Mouse (Mus musculus) layer of hippocampus, adult 11-12 months (tissue): ENCODE data around the gene Sspn.

Experiments used
- DNase-seq: peaks from one replicate; pipeline ENCODE4 v3.0.0; 2022; ENCODE audit warnings: low spot score

Sspn gene

GRCm38 (mm10) chr6:145931341-145931740 is at the start of gene Sspn:
Sspn (plus strand) TSS chr6:145931641.
- no peak for DNase-seq

GRCm38 (mm10) chr6:145883010-145883409 is 48.4 kb upstream of the Sspn start:
- DNase-seq: no peak

- DNase-seq: no peak
Observed at GRCm38 (mm10) chr6:145883668-145884067, 47.8 kb upstream of the Sspn start.

DNA sequence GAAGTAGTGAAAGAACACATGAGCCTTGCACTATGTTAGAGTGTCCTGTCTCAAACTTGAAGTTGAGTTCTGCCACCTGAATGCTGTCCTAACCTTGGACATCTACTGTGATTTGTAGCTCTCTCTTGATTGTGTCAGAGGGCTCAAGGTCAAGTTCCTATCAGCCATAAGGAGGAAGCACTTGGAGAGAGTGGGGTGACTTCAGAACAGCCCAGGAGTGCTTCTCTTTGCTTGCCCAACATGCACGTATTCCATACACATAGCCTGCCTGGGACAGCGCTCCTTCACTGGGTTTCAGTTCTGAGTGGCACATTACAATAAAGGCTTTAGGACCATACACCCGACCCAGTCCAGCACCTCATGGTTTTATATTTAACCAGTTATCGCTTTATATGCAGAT is 46.4 kb upstream of the Sspn start:
- no peak for DNase-seq

- DNase-seq: no peak
Observed at GRCm38 (mm10) chr6:145886277-145886676, 45.2 kb upstream of the Sspn start.

DNA sequence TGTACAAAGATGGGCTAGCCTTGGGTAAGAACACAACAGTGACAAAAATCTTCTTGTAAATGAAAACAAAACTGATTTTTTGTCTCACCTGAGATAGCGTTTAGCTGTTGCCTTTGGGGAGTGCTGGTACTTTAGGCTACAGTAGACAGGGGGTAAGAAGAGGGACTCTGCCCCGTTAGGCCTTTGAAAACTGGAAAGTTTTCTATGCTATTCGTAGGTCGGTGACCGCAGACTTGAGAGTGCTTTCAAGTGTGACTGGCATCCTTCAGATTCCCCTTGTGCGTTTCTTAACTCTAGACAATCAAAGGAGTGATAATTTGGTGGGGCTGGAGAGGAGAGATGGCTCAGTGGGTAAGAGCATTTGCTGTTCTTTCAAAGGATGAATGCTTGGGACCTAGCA is 43.7 kb upstream of the Sspn start:
- no peak for DNase-seq

GRCm38 (mm10) chr6:145891951-145892350 is 39.5 kb upstream of the Sspn start:
- DNase-seq: no peak

- no peak for DNase-seq
Observed at GRCm38 (mm10) chr6:145892381-145893265, 38.8 kb upstream of the Sspn start.

- DNase-seq: no peak
Observed at GRCm38 (mm10) chr6:145893366-145894021, 37.9 kb upstream of the Sspn start.

DNA sequence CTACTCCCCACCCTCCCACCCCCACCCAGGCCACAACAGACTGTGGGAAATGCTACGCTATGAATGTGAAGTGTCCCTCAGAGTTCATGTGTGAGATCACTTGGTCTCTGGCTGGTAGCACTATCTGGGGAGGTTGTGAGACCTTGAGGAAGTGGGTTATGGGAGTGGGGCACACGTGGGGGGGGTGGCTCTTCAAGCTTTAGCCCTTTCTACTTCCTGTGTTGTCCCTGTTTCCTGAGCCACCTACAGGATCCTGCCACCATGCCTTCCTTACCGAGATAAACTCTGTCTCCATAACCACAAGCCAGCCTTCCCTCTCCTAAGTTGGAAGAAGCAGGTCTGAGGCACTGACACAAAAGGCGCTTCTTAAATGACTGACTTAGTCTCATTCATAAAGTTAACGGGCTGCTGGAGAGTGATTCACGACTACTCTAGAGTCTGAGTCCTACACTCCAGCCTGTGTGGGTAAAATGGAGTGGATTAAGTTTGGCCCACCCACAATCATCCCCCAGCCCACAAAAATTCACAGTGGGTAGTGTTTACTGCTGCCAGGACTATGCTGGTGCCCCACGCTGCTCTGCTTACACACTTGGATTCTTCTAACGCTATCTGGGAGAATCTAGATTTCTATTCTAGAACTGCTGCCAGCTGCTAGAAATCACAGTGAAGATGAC is 36.6 kb upstream of the Sspn start:
- no peak for DNase-seq

- no peak for DNase-seq
Observed at GRCm38 (mm10) chr6:145904169-145904568, 27.3 kb upstream of the Sspn start.

GRCm38 (mm10) chr6:145904616-145905015 is 26.8 kb upstream of the Sspn start:
- no peak for DNase-seq

DNA sequence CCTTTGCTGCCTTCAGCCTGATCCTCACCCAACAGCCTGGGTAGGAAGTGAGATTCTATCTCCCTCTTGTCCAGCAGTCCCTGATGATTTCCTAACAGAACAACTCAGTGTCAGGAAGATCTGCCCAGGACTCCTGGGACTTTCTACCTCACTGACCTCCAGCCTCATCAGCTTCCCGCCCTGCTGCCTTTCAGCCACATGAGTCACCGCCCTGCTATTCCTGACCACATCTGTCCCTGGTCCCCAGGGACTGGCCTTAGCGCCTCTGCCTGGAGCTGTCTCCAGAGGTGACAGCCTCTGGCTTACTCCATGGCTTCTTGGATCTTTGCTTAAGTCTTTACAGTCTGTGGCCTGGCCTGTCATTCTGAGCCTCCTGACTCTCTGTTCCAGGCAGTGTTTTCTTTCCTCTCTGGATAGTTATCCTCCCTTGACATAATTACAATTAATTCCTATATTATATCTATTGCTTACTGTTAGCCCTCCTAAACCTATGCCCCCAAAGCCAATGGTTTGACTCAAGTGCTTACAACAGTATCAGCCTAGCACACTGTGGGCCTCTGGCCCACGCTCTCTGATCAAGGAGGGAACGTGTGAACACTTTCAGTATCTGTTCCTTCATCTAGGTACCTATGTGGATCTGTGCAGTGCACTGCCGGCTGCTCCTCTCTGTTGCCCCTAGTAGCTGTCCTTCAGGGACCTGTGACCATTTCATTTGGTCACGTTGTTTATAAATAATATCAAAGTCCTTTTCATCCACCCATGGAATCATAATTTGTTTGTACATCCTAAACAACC is 25.1 kb upstream of the Sspn start:
- DNase-seq: no peak

GRCm38 (mm10) chr6:145909943-145910342 is 21.5 kb upstream of the Sspn start:
- no peak for DNase-seq

DNA sequence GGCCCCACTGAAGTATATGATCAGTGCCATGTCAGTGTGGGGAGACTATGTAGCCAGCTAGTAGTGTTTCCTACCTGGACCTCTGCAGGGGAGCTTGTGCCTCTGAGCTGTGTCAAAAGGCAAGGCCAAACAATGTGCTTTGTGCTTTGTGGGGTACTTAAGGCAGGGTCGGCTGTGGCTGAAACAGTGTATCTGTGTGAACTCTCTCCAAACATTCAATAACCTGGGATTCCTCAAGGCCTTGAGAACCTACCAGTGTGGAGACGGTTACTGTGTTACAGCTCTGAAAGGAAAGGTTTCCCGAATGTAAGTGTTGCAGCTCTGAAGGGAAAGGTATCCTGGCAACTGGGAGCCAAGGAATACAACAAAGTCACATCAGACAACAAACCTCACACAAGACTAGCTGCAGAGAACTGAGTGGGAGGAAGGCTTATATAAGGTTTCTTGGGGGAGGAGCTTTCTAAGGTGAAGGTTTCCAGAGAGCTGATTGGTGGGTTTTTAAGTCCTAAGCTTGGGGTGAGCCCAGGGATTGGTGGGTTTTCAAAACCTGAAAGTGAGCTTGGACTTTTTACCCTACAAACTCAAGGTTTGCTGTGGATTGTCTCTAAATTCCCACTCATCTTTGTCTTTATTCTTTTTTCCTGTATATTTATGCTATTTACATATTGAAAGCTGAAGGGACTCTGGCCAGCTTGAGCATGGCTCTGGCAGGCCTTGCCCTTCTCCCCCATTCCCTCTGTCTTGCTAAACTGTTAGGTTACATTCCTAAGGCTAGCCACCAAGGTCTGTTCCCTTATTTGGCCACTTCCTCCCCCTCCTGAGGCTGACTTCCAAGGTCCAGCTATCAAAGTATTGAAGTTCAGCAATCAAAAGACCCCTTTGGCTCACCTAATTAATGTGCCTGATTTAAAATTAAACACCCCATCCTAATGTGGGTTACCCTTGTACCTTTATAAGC is 20.7 kb upstream of the Sspn start:
- no peak for DNase-seq

DNA sequence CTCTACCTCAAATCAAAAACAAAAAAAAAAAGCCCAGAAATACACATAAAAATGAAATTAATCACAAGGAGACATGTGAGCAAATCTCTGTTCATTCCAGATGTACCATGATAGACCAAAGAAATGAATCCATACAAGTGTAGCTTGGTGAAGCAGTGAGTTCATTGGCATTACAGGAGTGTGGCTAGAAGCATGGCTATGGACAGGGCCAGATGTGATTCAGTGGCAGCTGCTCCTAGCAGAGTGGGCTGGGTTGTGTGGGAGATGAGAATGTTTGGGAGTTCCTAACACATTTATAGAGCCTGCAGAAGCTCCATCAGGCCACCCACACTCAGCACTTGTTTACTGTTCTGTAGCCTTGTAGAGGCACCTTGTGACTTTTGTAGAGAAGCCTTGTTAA is 19.2 kb upstream of the Sspn start:
- DNase-seq: no peak

- no peak for DNase-seq
Observed at GRCm38 (mm10) chr6:145915435-145915834, 16.0 kb upstream of the Sspn start.

DNA sequence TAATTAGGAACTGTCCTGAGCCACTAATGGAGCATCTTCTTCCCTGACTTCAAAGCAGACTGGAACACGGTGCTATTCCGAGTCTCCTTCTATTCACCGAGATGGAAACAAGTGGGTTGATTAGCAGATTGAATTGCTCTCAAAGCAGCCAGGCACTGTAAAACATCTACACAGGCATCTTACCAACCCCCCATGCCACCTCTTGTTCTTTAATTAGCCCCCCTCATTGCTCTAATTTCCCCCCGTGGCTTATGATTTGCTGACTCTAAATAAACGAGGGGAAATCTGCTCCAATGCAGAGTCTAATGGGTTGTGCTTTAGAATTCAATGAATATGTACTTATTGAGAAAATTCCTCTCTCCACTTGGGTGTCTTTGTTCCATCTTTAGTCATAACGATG is 15.0 kb upstream of the Sspn start:
- no peak for DNase-seq

DNA sequence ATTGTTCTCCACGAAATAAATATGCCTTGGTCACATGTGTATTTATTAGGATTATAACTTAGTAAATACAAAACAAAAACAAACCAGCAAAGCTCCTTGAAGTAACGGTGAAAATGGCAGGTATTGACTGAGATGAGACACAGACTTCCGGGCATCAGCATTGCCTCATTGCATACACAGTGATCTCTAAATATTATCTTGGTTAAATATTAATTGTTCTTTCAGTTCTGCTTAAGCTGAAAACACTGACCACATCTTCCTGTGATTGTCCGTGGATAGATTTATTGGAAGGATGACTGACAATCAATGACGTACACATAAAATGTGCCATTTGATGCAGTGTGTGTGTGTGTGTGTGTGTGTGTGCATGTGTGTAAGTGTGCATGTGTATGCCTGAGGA is 13.2 kb upstream of the Sspn start:
- DNase-seq: no peak

DNA sequence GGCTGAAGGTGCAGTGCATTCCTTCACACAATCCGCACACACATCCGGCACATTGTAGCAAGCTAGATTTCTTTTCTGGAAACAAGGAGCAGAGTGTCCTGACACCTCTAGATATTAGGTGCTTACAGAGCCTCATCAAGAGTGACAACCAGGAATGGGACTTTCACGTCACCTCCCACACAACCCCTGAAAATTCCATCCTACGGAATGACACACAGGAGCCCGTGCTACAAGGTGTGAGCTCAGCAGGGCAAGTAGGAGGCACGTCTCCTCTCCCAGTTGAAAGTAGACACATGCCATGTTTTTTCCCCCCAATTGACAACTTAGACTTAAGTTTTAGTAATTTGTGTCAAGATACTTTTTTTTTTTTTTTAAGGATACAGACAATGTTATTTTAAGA is 7.8 kb upstream of the Sspn start:
- DNase-seq: no peak
